Mouse (Mus musculus): ENCODE measurements at regions not wholly inside any gene's neighbourhood (a gene's known extent, or its start where the extent isn't known, plus 50 kb on each side); places are given as distances from the start of the nearest gene placed in this dataset.
A peak's percentile ranks its signal among the peaks of the same experiment; 100 is the strongest.
"Not testable (repeated sequence)": the region's sequence is repeated elsewhere in the genome, so short reads cannot be mapped to it uniquely, and the experiment has no call there.

GRCm38 (mm10) chr5:16937840-16938239 lies 146.2 kb downstream of the Gm28710 start:
- peak; percentile 31 for DNase-seq (ENCODE audit: low read depth, low spot score)

DNA sequence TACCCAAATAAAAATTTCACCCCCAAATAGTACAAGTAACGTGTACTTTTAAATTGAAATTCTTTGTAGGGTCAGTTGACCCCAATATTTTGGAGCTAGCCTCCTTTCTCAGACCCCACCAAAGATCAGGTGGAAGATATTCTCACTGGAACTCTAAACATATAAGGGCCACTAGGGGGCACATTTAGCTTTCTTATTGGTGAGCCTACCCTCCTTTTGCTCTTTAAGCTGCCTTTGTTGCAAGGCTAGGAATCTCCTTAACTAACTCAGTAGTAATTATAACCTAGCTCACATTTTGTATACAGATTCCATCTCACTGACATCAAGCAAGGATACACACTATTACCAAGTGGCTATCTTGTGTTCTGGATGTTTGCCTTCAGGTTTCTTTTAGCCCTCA lies 155.8 kb downstream of the Gm28710 start:
- peak; percentile 23 for DNase-seq (ENCODE audit: low read depth, low spot score)

- peak; percentile 4 for DNase-seq (ENCODE audit: low read depth, low spot score)
These were observed 176.1 kb downstream of the Gm28710 start for GRCm38 (mm10) chr5:16967735-16968134.

GRCm38 (mm10) chr5:16968817-16969216 lies 177.2 kb downstream of the Gm28710 start:
- not testable (repeated sequence) for DNase-seq (ENCODE audit: low read depth, low spot score)

GRCm38 (mm10) chr5:16973206-16973896 lies 181.7 kb downstream of the Gm28710 start:
- DNase-seq (ENCODE audit: low read depth, low spot score): no peak

DNA sequence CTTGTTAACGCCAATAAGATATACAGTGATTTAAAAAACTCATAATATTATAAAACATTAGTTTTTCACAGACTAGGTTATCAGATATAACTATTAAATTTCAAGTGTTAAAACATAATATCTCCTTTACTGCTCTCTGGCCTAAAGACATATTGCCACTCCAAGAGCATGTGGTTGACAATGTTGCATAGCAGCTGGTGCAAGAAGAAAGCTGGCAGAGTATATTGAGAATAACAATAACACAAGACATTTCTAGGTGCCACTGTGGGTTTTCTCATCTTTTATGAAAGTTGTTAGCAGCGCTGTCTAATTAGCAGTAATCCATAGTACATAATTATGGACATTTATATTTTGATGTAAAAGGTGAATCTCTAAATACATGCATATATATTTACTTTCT lies 184.4 kb downstream of the Gm28710 start:
- DNase-seq (ENCODE audit: low read depth, low spot score): no peak

GRCm38 (mm10) chr5:16984877-16985276 lies 193.3 kb downstream of the Gm28710 start:
- no peak for DNase-seq (ENCODE audit: low read depth, low spot score)

- DNase-seq (ENCODE audit: low read depth, low spot score): no peak
These were observed 199.9 kb downstream of the Gm28710 start for GRCm38 (mm10) chr5:16991518-16991917.

- DNase-seq (ENCODE audit: low read depth, low spot score): no peak
These were observed 207.6 kb downstream of the Gm28710 start for GRCm38 (mm10) chr5:16999183-16999582.

DNA sequence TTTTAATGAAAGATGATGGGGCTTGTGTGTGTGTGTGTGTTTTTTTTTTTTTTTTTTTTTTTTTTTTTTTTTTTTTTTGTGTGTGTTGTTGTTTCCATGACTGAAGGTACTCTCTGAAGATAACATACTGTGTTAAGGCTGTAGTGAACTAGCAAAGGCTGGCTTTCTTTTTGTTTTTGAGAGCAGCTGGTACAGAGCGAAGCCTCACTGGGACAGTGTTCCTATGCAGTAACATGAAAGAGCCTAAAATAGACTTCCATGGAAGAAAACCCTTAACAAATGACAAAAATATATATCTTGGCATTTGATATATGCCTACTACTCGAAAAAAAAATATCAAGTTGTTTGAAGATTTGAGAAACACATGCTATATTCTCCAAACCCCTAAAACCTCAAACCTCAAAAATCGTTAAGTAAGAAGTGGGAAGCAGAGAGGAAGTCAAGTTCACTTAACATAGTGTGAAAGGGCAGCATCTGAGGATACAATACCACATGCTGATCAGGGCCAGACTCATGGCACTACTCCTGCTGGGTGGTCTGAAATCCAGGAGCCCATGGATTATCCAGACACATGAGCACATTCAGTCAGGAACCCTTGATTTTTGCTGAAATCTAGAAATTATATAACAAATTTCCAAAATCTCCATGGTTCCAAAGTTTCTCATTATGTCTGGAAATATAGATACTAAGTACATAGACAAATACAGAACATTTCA lies 215.4 kb downstream of the Gm28710 start:
- DNase-seq (ENCODE audit: low read depth, low spot score): peak; percentile 23

GRCm38 (mm10) chr5:17021636-17022035 lies 230.0 kb downstream of the Gm28710 start:
- DNase-seq (ENCODE audit: low read depth, low spot score): no peak

DNA sequence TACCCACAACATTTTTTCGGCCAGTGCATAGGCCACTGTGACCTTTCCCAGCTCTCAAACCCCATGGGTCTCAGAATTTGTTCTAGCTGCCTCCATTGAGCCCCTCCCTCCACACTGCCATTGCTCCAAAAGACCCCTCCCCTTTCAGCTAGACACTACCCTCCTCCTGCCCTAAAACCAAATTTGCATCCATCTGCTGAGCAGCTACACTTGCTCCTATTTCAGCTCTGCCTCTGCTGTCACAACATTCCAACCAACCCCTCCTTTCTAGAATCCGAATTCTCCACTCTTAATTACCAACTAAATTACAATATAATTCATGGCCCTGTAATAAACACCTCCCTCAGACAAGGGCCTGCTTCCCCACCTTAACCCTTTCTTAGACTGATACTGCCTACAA lies 262.3 kb downstream of the Gm28710 start:
- DNase-seq (ENCODE audit: low read depth, low spot score): no peak

DNA sequence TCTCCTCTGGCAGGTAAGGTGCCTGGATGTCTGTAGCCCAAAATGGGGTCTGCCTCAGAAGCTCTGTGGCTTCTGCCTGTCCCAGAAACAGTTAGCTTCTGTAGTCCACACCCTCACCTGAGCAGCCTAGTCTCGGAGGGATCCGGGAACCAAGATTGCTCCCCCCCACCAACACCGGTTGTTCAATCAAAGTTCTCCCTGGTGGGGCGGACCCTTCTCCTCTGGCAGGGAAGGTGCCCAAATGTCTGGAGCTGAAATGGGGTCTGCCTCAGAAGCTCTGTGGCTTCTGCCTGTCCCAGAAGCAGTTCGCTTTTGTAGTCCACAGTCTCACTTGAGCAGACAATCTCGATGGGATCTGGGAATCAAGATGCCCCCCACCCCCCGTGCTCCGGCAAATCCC lies 273.0 kb downstream of the Gm28710 start:
- no peak for DNase-seq (ENCODE audit: low read depth, low spot score)

- DNase-seq (ENCODE audit: low read depth, low spot score): no peak
These were observed 288.8 kb downstream of the Gm28710 start for GRCm38 (mm10) chr5:17080405-17080804.

- no peak for DNase-seq (ENCODE audit: low read depth, low spot score)
These were observed 261.4 kb upstream of the Speer4f2 start for GRCm38 (mm10) chr5:17111556-17111955.

- peak; percentile 47 for DNase-seq (ENCODE audit: low read depth, low spot score)
These were observed 261.0 kb upstream of the Speer4f2 start for GRCm38 (mm10) chr5:17112026-17112425.

- DNase-seq (ENCODE audit: low read depth, low spot score): no peak
These were observed 257.9 kb upstream of the Speer4f2 start for GRCm38 (mm10) chr5:17115035-17115434.

- DNase-seq (ENCODE audit: low read depth, low spot score): no peak
These were observed 256.9 kb upstream of the Speer4f2 start for GRCm38 (mm10) chr5:17116072-17116471.

DNA sequence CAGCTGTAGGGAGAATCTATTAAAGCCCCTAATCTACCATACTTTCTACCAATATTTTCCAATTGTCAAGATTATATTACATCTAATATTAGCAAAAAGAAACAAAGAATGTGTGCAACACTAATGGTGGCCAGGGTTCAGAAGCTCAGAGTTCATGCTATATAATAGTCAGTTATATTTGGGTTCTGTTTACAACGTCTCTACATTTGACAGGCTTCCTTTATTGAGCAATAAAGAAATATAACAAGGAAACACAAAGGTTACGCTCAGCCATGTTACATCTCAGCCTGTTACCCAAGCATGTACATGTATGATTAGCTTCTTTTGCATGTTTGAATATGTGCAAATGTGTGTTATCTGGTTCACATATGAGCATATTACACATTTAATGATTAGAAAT lies 247.7 kb upstream of the Speer4f2 start:
- no peak for DNase-seq (ENCODE audit: low read depth, low spot score)

DNA sequence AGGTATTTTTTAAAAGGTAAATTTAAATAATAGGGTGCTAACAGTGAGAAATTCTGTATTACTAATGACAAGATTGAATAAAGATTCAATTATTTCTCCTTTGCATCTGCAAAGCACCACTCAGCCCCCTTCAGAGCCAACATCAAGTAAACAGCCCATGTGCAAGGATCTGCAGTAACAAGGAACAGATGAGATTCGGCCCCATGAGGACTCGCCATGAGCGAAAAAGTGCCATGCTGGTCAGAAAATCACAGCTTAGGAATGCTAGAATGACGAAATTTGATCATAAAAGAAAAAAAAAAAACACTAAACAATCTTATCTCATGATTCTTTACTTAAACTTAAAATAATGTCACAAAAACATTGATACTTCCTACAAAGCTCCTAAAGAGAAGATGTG lies 245.5 kb upstream of the Speer4f2 start:
- no peak for DNase-seq (ENCODE audit: low read depth, low spot score)

- no peak for DNase-seq (ENCODE audit: low read depth, low spot score)
These were observed 237.5 kb upstream of the Speer4f2 start for GRCm38 (mm10) chr5:17135489-17135888.

- no peak for DNase-seq (ENCODE audit: low read depth, low spot score)
These were observed 231.4 kb upstream of the Speer4f2 start for GRCm38 (mm10) chr5:17141555-17141954.

DNA sequence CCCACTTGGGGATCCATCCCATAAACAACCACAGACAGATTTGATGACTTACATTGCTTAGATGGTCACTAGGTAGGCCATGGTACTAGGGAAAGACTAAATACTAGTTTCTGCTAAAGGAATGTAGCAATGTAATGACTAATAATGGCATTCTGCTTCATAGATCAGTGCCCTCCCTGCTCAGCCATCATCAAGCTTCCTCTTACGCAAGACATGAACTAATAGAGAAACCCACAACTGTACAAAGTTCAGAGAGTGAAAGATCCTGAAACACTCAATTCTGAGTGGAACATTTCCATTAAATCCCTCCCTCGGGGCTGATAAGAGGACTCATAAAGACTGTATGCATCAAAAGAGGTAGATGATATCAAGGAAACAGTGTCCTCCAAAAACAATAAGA lies 198.4 kb upstream of the Speer4f2 start:
- DNase-seq (ENCODE audit: low read depth, low spot score): no peak

Data from telencephalon, adult 2 months (tissue).